Mouse (Mus musculus): Measurements from ENCODE around the gene Pid1. TPM values are rescaled to one million over a fixed set of nuclear protein-coding genes. Genes with fewer than 3 reads are reported as not detected.

Gene Pid1
- polyA plus RNA-seq, 1 experiment from 2014 or later, result 59.5 TPM

DNA sequence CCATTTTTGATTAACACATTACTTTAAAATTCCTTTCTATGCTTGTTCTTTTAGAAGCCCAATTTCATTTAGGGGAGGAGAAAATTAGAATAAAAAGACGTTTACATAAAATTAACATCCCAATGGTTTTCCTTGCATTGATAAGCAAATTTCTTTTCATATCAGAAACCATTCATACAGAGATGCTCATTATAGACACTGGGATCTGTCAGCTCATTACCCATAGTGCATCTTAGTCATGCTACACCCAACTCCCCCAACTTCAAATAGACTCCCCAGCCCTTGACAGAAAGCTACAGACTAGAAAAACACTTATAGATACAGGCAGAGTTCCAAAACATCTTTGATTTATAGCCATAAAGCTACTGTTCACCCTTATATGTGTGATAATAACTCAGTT lies 277.5 kb downstream of the Pid1 start:
- 17% methylated on average over 1 of the region's 1 CpGs for WGBS

DNA sequence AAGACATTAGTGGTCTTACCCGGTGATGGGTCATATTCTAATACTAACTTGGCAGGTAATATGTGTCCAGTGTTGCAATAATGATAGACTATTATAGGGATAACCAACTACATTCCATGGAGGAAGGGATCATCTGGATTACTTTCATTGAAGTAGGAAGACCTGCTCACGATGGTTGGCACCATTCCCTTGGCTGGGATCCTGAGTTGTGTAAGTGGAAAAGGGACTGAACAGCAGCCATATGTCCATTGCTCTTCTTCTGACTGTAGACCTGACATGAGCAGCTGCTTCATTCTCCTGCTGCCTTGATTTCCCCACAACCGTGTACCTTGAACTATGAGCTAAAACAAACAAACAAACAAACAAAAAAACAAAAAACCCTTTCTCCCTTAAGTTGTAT lies 278.6 kb downstream of the Pid1 start:
- Histone ChIP-seq H3K27ac (0 out of 2 replicates have a peak overlapping the region, but pooled peaks have one; percentile 63), H3K9me3 (replicated peaks) (no peaks in the 10 kb centered on the region), H3K9ac (no peak overlapping the region), H3K27me3 (no peaks in the 10 kb centered on the region), H3K4me1 (peaks cover 23% of the 10 kb centered on the region), H3K4me3 (no peak overlapping the region), H3K36me3 (ENCODE audit: poor library complexity, severe bottlenecking) (no peaks in the 10 kb centered on the region), H3K4me2 (no peak overlapping the region)
- no peak for ATAC-seq
- WGBS, result 83% methylated on average over 3 of the region's 3 CpGs

More for the DNA sequence above, 277.5 kb downstream of the Pid1 start:
- ATAC-seq, result peak; percentile 89
- no peaks in the 10 kb centered on the region for H3K36me3 ChIP-seq (ENCODE audit: poor library complexity, severe bottlenecking)
- H3K4me2 ChIP-seq, result no peak overlapping the region
- H3K27ac ChIP-seq, result peak overlapping the region; percentile 65
- H3K27me3 ChIP-seq, result no peaks in the 10 kb centered on the region
- H3K4me1 ChIP-seq, result peaks cover 23% of the 10 kb centered on the region
- H3K4me3 ChIP-seq, result no peak overlapping the region
- H3K9ac ChIP-seq, result no peak overlapping the region
- no peaks in the 10 kb centered on the region for H3K9me3 ChIP-seq (replicated peaks)

DNA sequence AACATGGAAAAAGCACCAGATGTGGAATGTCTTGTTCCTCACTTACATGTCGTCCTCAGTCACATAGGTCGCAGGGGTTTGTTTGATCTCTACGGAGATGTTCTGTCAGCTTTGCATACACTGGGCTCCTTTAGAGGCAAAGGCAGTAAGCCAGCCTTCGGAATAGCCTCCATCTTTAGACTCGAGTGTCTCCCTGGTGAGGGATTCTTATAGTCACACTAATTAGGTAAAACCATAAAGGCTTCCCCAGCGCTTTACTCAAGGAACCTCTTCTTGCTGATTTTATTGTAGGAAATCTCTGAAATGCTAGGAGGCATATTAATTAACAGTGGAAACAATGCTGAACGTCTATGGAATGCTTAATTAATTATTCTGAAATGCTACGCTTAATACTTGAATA lies 284.4 kb downstream of the Pid1 start:
- Histone ChIP-seq H3K36me3 (ENCODE audit: poor library complexity, severe bottlenecking) (no peaks in the 10 kb centered on the region), H3K4me1 (peaks cover 11% of the 10 kb centered on the region), H3K9me3 (replicated peaks) (no peaks in the 10 kb centered on the region; the same call in 1 of the 2 replicates), H3K9ac (no peak overlapping the region), H3K4me3 (no peak overlapping the region), H3K27me3 (no peaks in the 10 kb centered on the region), H3K4me2 (no peak overlapping the region), H3K27ac (0 out of 2 replicates have a peak overlapping the region, but pooled peaks have one; percentile 14)
- WGBS, result 38% methylated on average over 8 of the region's 8 CpGs
- no peak for ATAC-seq

DNA sequence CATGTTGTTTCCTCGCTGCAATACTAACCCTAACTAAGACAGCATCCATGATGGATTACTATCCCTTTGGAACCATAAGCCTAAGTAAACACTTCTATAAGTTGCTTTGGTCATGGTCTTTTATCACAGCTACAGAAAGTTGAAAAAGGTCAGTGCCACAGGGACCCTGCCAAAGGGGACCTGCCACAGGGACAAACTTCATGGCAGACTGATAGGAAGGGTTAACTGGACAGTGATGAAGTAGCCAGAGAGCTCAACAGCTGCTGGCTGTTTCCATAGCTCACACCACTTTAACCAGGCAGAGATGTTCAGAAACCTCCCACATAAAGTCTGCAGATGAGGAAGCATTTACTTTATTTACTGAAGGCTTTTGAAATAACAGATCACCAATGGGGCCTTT lies 287.0 kb downstream of the Pid1 start:
- 94% methylated on average over 1 of the region's 1 CpGs for WGBS
- Histone ChIP-seq H3K27me3 (no peaks in the 10 kb centered on the region), H3K4me1 (peaks cover 11% of the 10 kb centered on the region), H3K9ac (no peak overlapping the region), H3K27ac (no peak overlapping the region), H3K4me2 (no peak overlapping the region), H3K36me3 (ENCODE audit: poor library complexity, severe bottlenecking) (no peaks in the 10 kb centered on the region), H3K4me3 (no peak overlapping the region), H3K9me3 (replicated peaks) (no peaks in the 10 kb centered on the region; the same call in 1 of the 2 replicates)
- no peak for ATAC-seq

DNA sequence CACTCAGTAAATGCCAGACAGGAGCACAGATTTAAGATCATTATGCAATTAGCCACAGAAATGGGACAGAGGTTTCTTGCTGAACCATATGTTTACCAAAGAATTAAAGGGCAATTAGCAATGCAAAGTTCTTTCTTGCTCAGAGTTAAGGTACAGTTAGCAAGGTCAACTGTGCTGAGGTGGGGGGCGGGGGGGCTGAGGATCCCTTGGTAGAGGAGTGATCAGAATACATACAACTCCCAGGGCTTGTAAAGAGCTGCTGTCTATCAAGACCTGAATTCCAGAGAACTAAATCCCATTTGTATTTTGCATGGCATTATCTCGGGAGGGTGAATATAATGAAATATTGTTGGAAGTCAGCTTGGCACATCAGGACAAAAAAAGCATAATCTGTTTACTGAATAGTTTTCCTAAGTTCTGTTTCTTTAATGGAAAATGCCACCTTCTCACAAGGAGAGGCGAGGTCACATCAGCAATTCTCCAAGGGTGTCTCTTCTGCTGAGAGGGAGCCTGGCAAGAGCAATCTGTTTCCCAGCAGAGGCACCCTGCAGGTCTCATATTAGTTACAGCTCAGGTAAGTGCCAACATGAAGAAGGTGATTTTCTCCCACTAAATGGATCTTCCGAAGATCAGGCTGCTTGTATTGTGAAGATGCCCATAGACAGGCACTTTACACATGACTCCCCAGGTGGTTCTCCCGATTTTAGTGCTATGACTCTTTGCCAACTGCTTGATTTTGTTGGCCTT lies 306.9 kb downstream of the Pid1 start:
- Histone ChIP-seq H3K9ac (no peak overlapping the region), H3K9me3 (replicated peaks) (no peaks in the 10 kb centered on the region), H3K27me3 (no peaks in the 10 kb centered on the region), H3K36me3 (ENCODE audit: poor library complexity, severe bottlenecking) (no peaks in the 10 kb centered on the region), H3K27ac (no peak overlapping the region), H3K4me3 (no peak overlapping the region), H3K4me2 (no peak overlapping the region), H3K4me1 (peaks cover 18% of the 10 kb centered on the region)
- 66% methylated on average over 5 of the region's 5 CpGs for WGBS
- ATAC-seq, result peak; percentile 50; the same call in 1 of the 2 replicates

DNA sequence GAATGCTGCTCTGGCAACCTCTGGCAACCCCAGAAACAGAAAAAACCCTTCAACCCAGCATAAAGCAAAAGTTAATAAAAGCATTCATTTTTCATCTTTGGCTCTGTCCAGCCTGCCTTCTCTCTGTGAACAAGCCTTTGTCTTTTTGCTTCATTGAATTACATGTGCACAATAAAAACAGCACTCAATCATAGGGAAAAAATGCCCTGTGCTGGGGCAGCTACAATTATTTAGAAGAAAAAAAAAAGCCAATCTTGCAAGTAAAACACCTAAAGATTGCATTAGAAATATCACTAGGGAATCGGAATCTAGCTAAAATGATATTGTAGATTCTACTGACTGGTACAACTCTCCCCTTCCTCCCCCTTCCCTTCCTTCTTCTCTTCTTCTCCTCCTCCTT lies 307.7 kb downstream of the Pid1 start:
- Histone ChIP-seq H3K4me2 (no peak overlapping the region), H3K9me3 (replicated peaks) (no peaks in the 10 kb centered on the region), H3K9ac (no peak overlapping the region), H3K36me3 (ENCODE audit: poor library complexity, severe bottlenecking) (no peaks in the 10 kb centered on the region), H3K27ac (no peak overlapping the region), H3K4me3 (no peak overlapping the region), H3K4me1 (peaks cover 18% of the 10 kb centered on the region), H3K27me3 (no peaks in the 10 kb centered on the region)
- no peak for ATAC-seq
- 62% methylated on average over 1 of the region's 1 CpGs for WGBS

DNA sequence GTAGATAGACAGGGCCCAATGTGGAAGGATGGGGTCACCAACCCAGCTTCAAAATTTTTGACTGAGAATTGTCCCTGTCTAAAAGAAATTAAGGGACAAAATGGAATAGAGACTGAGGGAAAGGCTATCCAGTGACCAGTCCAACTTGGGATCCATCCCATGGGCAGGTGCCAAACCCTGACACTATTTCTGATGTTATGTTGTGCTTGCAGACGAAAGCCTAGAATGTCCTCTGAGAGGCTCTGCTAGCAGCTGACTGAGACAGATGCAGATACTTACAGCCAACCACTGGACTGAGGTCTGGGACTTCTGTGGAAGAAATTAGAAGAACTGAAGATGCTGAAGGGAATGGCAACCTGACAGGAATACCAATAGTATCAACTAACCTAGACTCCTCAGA lies 338.2 kb downstream of the Pid1 start:
- 93% methylated on average over 1 of the region's 1 CpGs for WGBS
- H3K4me1 ChIP-seq, result no peaks in the 10 kb centered on the region
- H3K4me3 ChIP-seq, result no peak overlapping the region
- H3K36me3 ChIP-seq (ENCODE audit: poor library complexity, severe bottlenecking), result no peaks in the 10 kb centered on the region
- no peak for ATAC-seq
- H3K4me2 ChIP-seq, result no peak overlapping the region
- H3K27ac ChIP-seq, result no peak overlapping the region
- no peak overlapping the region for H3K9ac ChIP-seq
- no peaks in the 10 kb centered on the region for H3K9me3 ChIP-seq (replicated peaks)
- H3K27me3 ChIP-seq, result no peaks in the 10 kb centered on the region

DNA sequence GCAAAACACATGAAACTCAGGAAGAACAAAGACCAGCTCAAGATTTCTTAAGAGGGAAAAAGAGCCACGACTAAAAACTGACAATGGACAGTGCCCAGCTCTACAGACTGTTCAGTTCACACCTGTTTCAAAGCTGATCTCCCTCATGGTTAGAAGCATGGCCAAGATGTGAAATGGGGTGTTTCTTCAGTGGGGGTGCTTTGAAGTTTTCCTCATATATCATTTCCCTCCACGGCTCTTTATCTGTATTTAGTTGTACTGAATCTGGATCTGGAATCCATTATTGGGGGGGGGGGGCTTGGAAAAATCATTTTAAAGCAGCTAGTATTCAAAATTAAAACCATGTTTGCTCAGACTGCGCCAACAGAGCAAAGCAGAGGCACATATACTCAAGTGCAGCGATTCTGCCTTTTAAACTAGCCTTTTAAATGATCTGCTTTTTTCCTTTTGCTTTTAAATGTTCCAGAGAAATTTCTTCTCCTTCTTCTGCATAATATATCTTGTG lies 351.1 kb downstream of the Pid1 start:
- no peaks in the 10 kb centered on the region for H3K9me3 ChIP-seq (replicated peaks)
- no peak overlapping the region for H3K27ac ChIP-seq
- 85% methylated on average over 4 of the region's 4 CpGs for WGBS
- no peak overlapping the region for H3K4me3 ChIP-seq
- H3K4me1 ChIP-seq, result no peaks in the 10 kb centered on the region
- no peaks in the 10 kb centered on the region for H3K27me3 ChIP-seq
- no peak overlapping the region for H3K4me2 ChIP-seq
- ATAC-seq, result no peak
- H3K36me3 ChIP-seq (ENCODE audit: poor library complexity, severe bottlenecking), result no peaks in the 10 kb centered on the region
- H3K9ac ChIP-seq, result no peak overlapping the region

DNA sequence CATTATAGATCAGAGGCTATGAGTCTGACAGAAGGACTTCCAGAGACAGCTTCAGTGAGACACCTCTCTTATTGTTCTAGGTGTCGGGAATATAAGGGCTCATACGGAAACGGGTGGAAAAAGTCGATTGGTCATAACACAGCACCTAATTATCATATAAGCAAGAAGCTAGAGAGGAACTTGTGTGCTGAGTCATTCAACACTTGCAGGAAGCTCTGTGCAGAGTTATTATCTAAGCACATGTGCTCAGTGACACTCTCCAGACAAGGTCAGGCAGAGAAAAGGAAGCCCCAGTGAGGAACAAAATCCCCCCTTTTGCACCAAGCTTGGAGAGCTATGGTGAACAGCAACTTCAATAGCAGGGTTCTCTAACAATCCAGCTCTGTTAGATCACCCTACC lies 361.4 kb downstream of the Pid1 start:
- no peak for ATAC-seq
- H3K9me3 ChIP-seq (replicated peaks), result no peaks in the 10 kb centered on the region; the same call in 1 of the 2 replicates
- no peak overlapping the region for H3K4me2 ChIP-seq
- H3K9ac ChIP-seq, result no peak overlapping the region
- H3K4me3 ChIP-seq, result no peak overlapping the region
- 89% methylated on average over 4 of the region's 4 CpGs for WGBS
- H3K27ac ChIP-seq, result no peak overlapping the region
- no peaks in the 10 kb centered on the region for H3K4me1 ChIP-seq
- no peaks in the 10 kb centered on the region for H3K36me3 ChIP-seq (ENCODE audit: poor library complexity, severe bottlenecking)
- no peaks in the 10 kb centered on the region for H3K27me3 ChIP-seq

Small RNAs within 50 kb of the gene (microRNA-seq; reads per million reads assigned to microRNA genes)
- not detected for gene Mir6353

Data from forebrain, embryonic 13.5 days (tissue).